Mouse (Mus musculus): Measurements from ENCODE around the gene Armcx4. TPM values are rescaled to one million over a fixed set of nuclear protein-coding genes. Genes with fewer than 3 reads are reported as not detected.

Armcx4 gene
- polyA plus RNA-seq, 1 experiment from 2014 or later, result 6.0 TPM

DNA sequence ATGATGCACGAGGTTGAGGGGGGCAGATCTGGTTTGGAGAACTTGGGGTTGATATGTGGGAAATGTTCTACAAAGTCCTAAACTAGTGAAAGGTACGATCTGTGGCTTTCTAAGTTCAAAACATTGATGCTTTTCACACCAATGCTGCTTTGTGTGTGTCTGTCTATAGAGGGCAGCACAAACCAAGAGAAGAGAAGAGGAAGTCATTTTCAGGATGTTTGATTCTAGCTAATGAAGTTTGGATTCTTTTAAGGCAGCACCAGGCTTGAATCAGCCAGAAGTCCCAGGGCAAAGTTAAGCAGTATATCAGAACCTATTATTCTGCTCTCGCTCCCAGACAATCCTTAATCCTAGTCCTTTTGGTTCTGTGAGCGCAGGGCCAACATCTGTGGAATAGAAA is 43.5 kb downstream of the Armcx4 start:
- no peak for ATAC-seq (ENCODE audit: low read depth)
- H3K9me3 ChIP-seq (ENCODE audit: control insufficient read depth, low read length), result no peaks in the 10 kb centered on the region
- no peak overlapping the region for H3K27ac ChIP-seq (ENCODE audit: low read depth, low read length)
- 46% methylated on average over 4 of the region's 4 CpGs for WGBS
- H3K27me3 ChIP-seq (ENCODE audit: control insufficient read depth, insufficient read depth, low read length), result no peaks in the 10 kb centered on the region
- H3K36me3 ChIP-seq (ENCODE audit: control insufficient read depth, insufficient read depth, low read length), result no peaks in the 10 kb centered on the region
- H3K4me1 ChIP-seq (ENCODE audit: control insufficient read depth, insufficient read depth, low read length), result no peaks in the 10 kb centered on the region
- no peak overlapping the region for H3K4me2 ChIP-seq (ENCODE audit: low read depth, low read length)
- no peak overlapping the region for H3K9ac ChIP-seq (replicated peaks; ENCODE audit: low read depth, low read length)
- H3K4me3 ChIP-seq (ENCODE audit: low read depth, low read length), result no peak overlapping the region

DNA sequence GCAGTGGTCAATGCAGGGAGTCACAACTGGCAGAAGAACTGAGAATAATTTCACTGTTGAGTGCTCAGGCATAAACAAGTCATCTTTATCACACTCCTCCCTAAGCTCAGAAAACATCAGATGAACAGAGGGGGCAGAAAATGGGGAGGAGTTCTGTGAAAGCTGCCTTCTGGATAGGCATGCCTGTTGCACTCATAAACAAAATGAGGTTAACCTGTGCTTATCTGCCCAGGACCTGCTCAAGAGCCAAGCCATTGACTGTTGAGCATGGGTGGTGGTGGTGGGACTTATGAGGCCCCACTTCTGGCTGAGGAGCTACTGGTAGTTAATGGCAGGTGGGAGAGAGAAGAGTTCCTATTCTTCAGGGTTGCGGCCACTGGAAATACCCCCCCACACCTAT is 51.5 kb downstream of the Armcx4 start:
- Histone ChIP-seq H3K27me3 (ENCODE audit: control insufficient read depth, insufficient read depth, low read length) (no peaks in the 10 kb centered on the region), H3K9me3 (ENCODE audit: control insufficient read depth, low read length) (no peaks in the 10 kb centered on the region), H3K4me2 (ENCODE audit: low read depth, low read length) (no peak overlapping the region), H3K9ac (replicated peaks; ENCODE audit: low read depth, low read length) (no peak overlapping the region), H3K27ac (ENCODE audit: low read depth, low read length) (no peak overlapping the region), H3K36me3 (ENCODE audit: control insufficient read depth, insufficient read depth, low read length) (no peaks in the 10 kb centered on the region), H3K4me3 (ENCODE audit: low read depth, low read length) (no peak overlapping the region), H3K4me1 (ENCODE audit: control insufficient read depth, insufficient read depth, low read length) (no peaks in the 10 kb centered on the region)
- 100% methylated on average over 1 of the region's 1 CpGs for WGBS
- no peak for ATAC-seq (ENCODE audit: low read depth)

DNA sequence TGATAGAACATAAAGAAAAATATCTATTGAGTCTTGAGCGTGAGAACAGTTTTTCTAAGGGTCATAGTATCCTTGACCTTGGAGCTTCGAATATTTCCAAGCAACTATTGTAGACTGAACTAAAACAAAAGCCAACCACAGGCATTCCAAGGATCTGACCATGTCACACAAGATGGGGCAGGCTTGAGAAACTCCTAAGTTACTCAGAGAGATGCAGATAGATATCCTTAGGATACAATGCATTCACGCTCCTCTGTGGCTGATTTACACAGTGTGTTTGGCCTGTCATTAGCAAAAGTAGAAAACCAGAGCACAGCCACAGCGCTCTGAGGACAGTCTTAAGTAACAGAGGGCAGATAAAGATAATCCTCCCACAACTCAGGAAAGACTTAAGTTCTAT is 52.8 kb downstream of the Armcx4 start:
- H3K9me3 ChIP-seq (ENCODE audit: control insufficient read depth, low read length), result no peaks in the 10 kb centered on the region
- no peaks in the 10 kb centered on the region for H3K36me3 ChIP-seq (ENCODE audit: control insufficient read depth, insufficient read depth, low read length)
- H3K4me1 ChIP-seq (ENCODE audit: control insufficient read depth, insufficient read depth, low read length), result no peaks in the 10 kb centered on the region
- ATAC-seq (ENCODE audit: low read depth), result no peak
- no peak overlapping the region for H3K4me3 ChIP-seq (ENCODE audit: low read depth, low read length)
- H3K9ac ChIP-seq (replicated peaks; ENCODE audit: low read depth, low read length), result no peak overlapping the region
- no peaks in the 10 kb centered on the region for H3K27me3 ChIP-seq (ENCODE audit: control insufficient read depth, insufficient read depth, low read length)
- H3K27ac ChIP-seq (ENCODE audit: low read depth, low read length), result no peak overlapping the region
- H3K4me2 ChIP-seq (ENCODE audit: low read depth, low read length), result no peak overlapping the region
- whole genome bisulfite sequencing, result 71% methylated on average over 4 of the region's 4 CpGs

DNA sequence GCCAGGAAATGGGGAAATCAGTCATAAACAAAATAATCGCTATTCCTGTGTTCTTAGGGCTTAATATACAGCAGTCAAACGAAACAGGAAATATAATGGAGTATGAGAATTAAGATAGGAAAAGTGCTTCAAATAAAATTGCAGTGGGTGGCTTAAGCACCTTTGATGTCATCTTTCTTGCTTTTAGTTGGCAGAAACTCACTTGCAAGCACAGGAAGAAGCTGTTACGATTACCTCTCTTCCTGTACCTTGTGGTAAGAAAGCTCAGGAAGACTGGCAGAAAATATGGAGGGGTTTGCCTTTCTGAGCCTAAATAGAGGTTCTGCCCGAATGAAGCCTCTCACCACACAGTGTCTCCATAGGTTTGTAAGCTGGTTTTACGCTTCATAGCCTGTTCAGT is 55.5 kb downstream of the Armcx4 start:
- no peak overlapping the region for H3K4me2 ChIP-seq (ENCODE audit: low read depth, low read length)
- 77% methylated on average over 5 of the region's 5 CpGs for WGBS
- no peak overlapping the region for H3K4me3 ChIP-seq (ENCODE audit: low read depth, low read length)
- H3K4me1 ChIP-seq (ENCODE audit: control insufficient read depth, insufficient read depth, low read length), result no peaks in the 10 kb centered on the region
- no peak overlapping the region for H3K27ac ChIP-seq (ENCODE audit: low read depth, low read length)
- H3K27me3 ChIP-seq (ENCODE audit: control insufficient read depth, insufficient read depth, low read length), result no peaks in the 10 kb centered on the region
- no peak overlapping the region for H3K9ac ChIP-seq (replicated peaks; ENCODE audit: low read depth, low read length)
- no peaks in the 10 kb centered on the region for H3K9me3 ChIP-seq (ENCODE audit: control insufficient read depth, low read length)
- ATAC-seq (ENCODE audit: low read depth), result no peak
- H3K36me3 ChIP-seq (ENCODE audit: control insufficient read depth, insufficient read depth, low read length), result no peaks in the 10 kb centered on the region

Other genes starting within 250 kb of the Armcx4 start
- 0.40 and 0.41 TPM in 2 replicates for gene Taf7l, start 210.0 kb upstream of the Armcx4 start, polyA plus RNA-seq (2014; fragmentation: Nextera tagmentation; extraction: Ambion mirVana)
- 48.2 TPM in 2 replicates for gene Timm8a1, start 144.7 kb upstream of the Armcx4 start, polyA plus RNA-seq (2014; fragmentation: Nextera tagmentation; extraction: Ambion mirVana)
- gene Btk, start 102.9 kb upstream of the Armcx4 start, polyA plus RNA-seq (2014; fragmentation: Nextera tagmentation; extraction: Ambion mirVana), result 0.20 and 0.80 TPM in 2 replicates
- 181 and 189 TPM in 2 replicates for gene Rpl36a, start 100.9 kb upstream of the Armcx4 start, polyA plus RNA-seq (2014; fragmentation: Nextera tagmentation; extraction: Ambion mirVana)
- 2.3 and 3.2 TPM in 2 replicates for gene Gla, start 85.4 kb upstream of the Armcx4 start, polyA plus RNA-seq (2014; fragmentation: Nextera tagmentation; extraction: Ambion mirVana)
- 88.0 and 129 TPM in 2 replicates for gene Hnrnph2, start 85.3 kb upstream of the Armcx4 start, polyA plus RNA-seq (2014; fragmentation: Nextera tagmentation; extraction: Ambion mirVana)
- 85.4 and 94.6 TPM in 2 replicates for gene Armcx1, start 31.4 kb downstream of the Armcx4 start, polyA plus RNA-seq (2014; fragmentation: Nextera tagmentation; extraction: Ambion mirVana)
- gene Armcx6, start 64.9 kb downstream of the Armcx4 start, polyA plus RNA-seq (2014; fragmentation: Nextera tagmentation; extraction: Ambion mirVana), result 36.6 and 37.0 TPM in 2 replicates
- 95.3 and 100 TPM in 2 replicates for gene Armcx3, start 70.1 kb downstream of the Armcx4 start, polyA plus RNA-seq (2014; fragmentation: Nextera tagmentation; extraction: Ambion mirVana)
- 75.4 and 84.4 TPM in 2 replicates for gene Armcx2, start 122.7 kb downstream of the Armcx4 start, polyA plus RNA-seq (2014; fragmentation: Nextera tagmentation; extraction: Ambion mirVana)

Measured in neural tube, embryonic 14.5 days (tissue).